Mouse (Mus musculus) kidney, adult 11 months (tissue): ENCODE data around the gene Sppl2a.
A peak's percentile ranks its signal among the peaks of the same experiment; 100 is the strongest.
"Not testable (repeated sequence)": the region's sequence is repeated elsewhere in the genome, so short reads cannot be mapped to it uniquely, and the experiment has no call there.

Experiments
- DNase-seq: peaks from one replicate; pipeline ENCODE4 v3.0.0; 2022

The Sppl2a gene

DNA sequence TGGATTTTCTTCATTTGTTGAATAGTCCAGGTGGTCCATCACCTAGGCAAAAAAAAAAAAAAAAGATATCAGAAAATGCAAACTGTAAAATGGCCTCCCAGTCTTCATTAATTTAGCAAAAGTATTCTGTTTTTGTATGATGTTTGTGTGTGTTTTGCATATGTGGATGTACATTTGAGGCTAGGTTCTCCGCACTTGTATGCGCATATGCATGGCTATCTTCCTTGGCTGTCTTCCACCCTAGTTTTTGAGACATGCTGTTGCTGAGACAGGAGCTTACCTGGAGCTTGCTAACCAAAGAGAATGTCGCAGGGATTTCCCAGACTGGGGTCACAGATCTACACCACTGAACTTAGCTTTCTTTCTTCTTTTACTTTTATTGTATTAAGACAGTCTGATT lies 38.8 kb downstream of the Sppl2a start:
- no peak for DNase-seq

DNA sequence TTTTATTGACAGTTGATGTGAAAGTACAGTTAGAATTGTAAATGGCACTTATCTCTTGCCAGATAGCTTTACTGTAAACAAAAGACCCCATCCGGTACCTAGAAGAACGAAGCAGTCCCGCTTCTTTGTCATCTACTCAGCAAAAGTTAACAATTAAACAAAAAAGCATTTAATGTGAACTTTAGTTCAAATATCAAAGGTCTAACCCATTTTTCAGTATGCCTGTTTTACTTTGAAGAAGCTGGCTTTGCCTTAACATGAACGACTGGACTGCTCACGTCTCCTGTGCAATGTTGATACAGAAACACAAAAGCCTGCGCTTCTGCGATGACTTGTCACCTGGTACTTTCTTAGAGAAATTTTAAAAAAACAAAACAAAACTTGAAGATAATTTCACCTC lies 40.7 kb downstream of the Sppl2a start:
- DNase-seq = no peak

DNA sequence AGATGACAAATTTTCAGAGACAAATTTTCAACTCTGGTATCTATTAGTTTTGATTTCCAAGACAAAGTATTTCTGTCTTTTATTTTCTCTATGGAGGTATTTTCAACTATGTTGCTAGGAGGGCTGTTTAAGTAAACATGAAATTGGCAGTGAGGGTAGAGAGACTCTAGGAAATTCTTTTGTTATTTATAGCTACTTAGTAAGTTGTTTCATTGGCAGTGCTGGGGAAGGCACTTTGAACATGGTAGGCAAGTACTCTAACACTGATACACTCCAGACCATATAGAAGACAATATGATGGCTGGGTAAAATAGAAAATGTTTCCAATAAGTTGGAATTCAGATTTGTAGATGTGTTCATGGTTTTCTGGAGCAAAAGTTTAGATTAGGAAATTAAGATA lies 41.3 kb downstream of the Sppl2a start:
- no peak for DNase-seq

DNA sequence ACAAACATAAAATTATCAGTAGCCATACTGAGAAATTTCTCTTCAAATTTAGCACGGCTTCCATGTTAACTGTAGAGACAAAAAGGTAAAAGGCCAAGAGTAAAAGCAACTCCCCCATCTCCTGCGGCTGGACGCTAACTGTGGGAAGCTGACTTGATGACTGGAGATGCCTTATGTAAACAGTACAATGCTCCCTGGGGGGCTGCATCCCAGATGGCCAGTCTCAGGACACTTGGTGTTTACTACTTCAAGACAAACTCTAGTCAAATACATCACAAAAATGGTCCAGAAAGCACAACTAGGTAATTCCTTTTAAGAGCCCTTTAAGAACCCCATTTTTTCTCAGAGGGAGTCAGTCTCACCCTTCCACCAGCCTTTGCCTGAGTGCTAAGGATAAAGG lies 45.9 kb downstream of the Sppl2a start:
- DNase-seq = no peak

DNA sequence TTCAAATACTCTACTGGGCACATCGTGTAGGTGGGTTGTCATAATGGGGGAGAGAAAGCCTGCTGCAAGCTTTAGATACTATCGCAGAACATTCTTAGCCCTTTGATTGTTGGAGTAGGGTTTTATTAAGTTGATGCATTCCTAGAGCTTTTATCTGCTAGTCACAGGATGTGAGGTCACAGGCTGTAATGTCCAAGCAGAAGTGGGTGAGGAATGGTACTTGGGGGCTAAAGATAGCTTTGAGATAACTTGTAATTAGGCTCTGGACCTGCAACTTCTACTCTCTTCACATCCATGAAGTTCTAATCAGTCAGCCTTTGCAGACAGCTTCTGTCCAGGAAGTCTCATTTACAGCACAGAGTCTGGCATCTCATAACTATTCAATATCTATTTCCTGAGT lies 47.2 kb downstream of the Sppl2a start:
- DNase-seq = no peak

DNA sequence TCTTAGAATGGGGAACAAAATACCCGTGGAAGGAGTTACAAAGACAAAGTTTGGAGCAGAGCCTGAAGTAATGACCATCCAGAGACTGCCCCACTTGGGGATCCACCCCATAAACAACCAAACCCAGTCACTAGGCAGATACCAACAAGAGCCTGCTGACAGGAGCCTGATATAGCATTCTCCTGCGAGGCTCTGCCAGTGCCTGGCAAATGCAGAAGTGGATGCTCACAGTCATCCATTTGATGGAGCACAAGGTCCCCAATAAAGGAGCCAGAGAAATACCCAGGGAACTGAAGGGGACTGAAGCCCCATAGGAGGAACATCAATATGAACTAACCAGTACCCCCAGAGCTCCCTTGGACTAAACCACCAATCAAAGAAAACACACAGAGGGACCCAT lies 50.3 kb downstream of the Sppl2a start:
- DNase-seq = not testable (repeated sequence)

DNA sequence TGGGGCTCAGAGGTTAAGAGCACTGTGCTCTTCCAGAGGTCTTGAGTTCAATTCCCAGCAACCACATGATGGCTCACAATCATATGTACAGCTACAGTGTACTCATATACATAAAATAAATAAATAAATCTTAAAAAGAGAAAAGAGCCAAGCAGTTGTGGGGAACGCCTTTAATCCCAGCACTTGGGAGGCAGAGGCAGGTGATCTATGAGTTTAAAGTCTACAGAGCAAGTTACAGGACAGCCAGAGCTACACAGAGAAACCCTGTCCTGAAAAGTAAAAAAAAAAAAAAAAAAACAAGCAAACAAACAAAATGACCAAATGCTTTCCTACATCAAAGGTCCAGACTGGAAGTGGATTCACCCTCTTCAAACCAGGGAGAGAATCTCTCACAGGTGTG lies 55.0 kb downstream of the Sppl2a start:
- DNase-seq = peak; percentile 30

DNA sequence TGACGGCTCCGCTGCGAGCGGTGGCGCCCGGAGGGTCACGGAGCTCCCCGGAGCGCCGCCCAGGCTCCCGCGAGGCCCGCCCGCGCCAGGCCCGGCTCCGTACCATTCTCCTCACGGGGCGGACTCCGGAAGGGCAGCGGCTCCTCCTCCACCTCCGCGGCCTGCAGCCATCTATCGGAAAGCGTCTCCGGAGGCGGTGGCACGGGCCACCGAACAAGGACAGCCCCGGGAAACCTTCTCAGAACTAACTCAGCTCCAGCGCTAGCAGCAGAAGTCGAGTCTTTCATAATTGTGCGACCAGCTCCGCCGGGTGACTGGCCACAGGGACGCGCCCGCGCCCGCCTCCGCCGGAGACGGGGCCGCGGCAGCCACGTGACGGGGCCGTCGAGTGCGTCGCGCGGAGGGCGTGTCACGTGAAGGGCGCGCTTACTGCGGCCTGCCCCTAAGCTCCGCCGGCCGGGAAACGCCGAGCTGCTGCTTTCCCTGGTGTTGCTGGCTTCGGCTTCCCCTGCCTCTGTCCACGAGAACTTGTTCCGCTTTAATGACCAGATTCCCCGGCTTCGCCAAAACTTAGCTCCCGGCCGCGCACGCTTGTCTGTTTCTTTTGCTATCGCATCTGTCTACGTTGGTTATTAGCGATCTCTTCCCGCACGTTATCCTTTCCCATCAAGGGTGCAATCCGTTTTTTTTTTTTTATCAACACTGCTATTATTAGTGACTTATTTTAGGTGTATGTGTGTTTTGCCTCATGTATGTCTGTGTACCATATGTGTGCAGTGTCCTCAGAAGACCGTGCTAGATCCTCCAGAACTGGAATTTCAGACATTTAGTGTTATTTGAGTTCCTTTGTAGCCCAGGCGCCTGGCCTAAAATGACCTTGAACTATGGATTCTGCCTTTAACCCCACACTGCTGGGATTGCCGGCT lies 56.9 kb downstream of the Sppl2a start, which contains the start of gene Trpm7:
TSS of gene Trpm7 (minus strand) at position 360 of the 926 bp plus-strand sequence.
- peak; percentile 94 for DNase-seq

DNA sequence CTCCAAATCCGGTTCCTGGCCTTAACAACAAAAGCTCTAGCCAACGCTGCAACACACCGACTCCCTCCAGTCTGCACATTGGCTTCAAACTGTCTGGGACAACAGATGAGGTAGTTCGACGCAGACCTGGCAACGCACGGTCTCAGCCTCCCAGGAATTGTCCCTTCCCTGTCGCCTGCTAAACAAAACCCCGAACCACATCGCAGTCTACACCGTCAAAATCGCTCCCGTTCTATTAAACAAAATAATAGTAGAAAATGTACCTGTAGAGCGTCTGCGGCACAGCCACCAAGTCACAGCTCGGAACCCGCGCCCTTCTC lies 57.6 kb downstream of the Sppl2a start:
- no peak for DNase-seq

DNA sequence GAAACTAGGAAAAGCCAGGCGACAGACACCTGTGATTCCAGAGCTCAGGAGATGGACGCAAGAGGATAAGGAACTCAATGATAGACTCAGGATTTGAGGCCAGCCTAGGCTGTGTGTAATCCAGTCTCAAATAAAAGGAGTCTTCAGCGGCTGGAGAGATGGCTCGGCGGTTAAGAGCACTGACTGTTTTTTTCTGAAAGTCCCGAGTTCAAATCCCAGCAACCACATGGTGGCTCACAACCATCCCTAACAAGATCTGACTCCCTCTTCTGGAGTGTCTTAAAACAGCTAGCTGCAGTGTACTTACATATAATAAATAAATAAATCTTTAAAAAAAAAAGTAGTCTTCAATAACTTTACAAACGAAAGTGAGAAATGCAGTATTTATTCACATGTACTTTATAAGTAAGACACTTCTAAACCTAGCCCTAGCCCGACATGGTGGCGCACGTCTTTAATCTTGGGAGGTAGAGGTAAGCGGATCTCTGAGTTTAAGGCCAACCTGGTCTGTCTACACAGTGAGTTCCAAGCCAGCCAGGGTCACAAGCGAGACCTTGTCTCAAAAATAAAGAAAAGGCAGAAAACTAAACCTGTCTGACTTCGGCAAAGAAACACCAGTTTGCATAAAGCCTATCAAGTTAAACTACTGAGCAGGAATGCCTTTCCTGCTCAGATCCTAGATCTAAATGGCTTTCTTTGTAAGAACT lies 58.1 kb downstream of the Sppl2a start:
- peak; percentile 29 for DNase-seq

DNA sequence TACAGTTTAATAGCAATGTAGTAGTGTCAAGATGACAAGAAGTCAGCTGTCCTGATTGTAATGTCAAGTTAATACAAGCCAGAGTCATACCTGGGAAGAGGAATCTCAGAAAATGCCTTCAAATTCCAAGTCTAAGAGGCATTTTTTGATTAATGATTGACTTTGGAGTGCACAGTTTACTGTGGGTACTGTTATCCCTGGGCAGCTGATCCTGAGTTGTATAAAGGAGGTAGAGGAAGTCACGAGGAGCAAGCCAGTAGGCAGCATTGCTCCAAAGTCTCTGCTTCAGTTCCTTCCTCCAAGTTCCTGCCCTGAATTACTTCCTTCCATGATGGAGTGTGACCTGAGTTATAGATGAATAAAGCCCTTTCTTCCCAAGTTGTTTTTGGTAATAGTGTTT lies 66.7 kb downstream of the Sppl2a start:
- peak; percentile 67 for DNase-seq

DNA sequence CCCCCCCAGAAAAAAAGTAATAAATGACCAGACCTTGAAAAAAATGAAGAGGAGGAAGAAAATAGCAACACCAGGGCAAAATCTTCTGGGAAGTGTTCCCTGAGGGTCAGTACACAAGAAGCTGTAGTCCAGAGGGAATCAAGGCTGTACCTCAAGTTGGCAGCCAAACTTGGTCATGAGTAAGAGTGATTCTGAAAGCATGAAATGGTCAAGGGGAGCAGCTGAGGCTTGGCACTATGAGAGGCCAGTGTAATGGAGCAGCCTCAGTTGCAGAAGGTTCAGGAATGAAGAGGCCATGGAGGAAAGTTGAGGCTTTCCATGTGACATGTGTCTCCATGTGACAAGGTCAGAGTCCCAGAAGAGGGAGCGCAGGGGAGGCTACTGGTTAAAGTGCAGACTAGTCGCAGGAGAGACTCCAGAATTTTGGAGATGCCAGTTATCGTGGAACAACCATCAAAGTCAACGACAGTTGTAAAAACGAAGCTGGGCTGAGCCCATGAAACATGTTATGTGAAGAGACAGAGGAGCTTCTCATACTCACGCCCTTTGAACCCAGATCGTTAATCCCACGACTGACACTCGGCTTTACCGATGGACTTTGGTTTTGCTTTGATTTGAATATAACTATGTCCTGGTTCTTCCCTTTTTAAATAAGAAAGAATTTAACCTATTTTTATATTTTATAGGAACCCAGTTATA lies 67.4 kb downstream of the Sppl2a start:
- DNase-seq = peak; percentile 46

DNA sequence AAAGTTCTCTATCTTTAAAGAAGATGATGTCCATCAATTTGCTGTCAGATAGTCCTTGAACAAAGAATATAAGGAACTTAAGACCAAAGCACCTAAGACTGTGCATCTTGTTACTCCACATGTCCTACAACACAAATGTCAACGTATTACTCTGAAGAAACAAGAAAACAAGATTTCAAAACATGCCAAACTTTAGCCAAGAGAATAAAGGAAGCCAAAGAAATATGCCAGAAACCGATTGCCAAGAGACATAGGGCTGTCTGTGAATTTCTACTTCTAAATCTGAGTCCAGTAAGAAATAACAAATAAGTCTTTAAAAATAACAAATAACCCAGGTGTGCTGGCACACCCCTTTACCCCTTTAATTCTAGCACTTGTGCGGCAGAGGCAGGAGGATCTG lies 68.0 kb downstream of the Sppl2a start:
- no peak for DNase-seq

DNA sequence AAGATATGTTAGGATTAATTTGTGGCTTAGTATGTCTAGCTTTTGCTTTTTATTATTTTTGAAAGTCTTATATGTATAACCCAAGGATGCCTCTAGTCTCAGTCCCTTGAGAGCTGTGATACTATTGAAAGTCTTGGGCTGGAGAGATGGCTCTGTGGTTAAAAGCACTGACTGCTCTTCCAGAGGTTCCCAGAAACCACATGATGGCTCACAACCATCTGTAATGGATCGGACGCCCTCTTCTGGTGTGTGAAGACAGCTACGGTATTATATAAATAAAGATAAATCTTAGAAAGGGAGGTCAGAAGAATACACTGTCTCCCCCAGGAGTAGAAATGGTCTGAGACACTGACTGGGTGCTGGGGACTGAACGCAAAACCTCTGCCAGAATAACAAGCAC lies 88.3 kb downstream of the Sppl2a start:
- DNase-seq = no peak
